Comparison of ENCODE assay signal across 8 mouse cellular contexts in genomic region chr17:20944985-20945891, GRCm38 (mm10). TPM values are rescaled to one million over a fixed set of nuclear protein-coding genes. Genes with fewer than 3 reads are reported as not detected.
DNase-seq lines count a peak whose midpoint lies in the region; ATAC-seq lines count a peak whose summit lies in the region.

Gene Ppp2r1a, plus strand, starts transcription at chr17:20945311.

- H3K27ac ChIP-seq in intestine, embryonic 14.5 days (ENCODE audit: low read depth) = peak within 1 kb of the TSS; percentile 98

- H3K4me2 ChIP-seq in intestine, embryonic 14.5 days (ENCODE audit: low read length) = peak within 1 kb of the TSS; percentile 66

- no peaks in the 10 kb centered on the region; the same call in 1 of the 2 replicates for H3K4me1 ChIP-seq in intestine, embryonic 14.5 days (replicated peaks; ENCODE audit: control insufficient read depth, insufficient read depth, low read length)

- no peaks in the 10 kb centered on the region for H3K27me3 ChIP-seq in intestine, embryonic 14.5 days (replicated peaks; ENCODE audit: control insufficient read depth, insufficient read depth, low read length)

- DNase-seq in adrenal gland, adult 18-20 months (ENCODE audit: low spot score in 2 of 2) = peak; percentile 94 to 97
- peak; percentile 98 for DNase-seq in embryo, embryonic 11 days
- DNase-seq in gastrocnemius, postnatal 25 days = peak; percentile 99
- peak; percentile 99 for DNase-seq in intestine, embryonic 14.5 days (ENCODE audit: low spot score)
- peak; percentile 99 to 100 for DNase-seq in left cerebral cortex, postnatal 14 days (ENCODE audit: low spot score in 2 of 2)
- DNase-seq in mesoderm, embryonic 11.5 days (ENCODE audit: low read depth, low spot score) = peak; percentile 99
- DNase-seq in right cerebral cortex, postnatal 36 days (ENCODE audit: low spot score in 2 of 2) = peak; percentile 99 to 100
- peak; percentile 99 for DNase-seq in yolk sac, embryonic 10.5 days (ENCODE audit: low spot score)

- ATAC-seq in intestine, embryonic 14.5 days (replicated peaks; ENCODE audit: low FRiP score, low TSS enrichment, low read depth) = peak; percentile 99

- H3K36me3 ChIP-seq in intestine, embryonic 14.5 days (ENCODE audit: control insufficient read depth, insufficient read depth, low read length) = no peaks in the 10 kb centered on the region

- peak within 1 kb of the TSS; percentile 78 for H3K4me3 ChIP-seq in intestine, embryonic 14.5 days (ENCODE audit: low read depth, low read length)

- peak within 1 kb of the TSS; percentile 93 for H3K9ac ChIP-seq in intestine, embryonic 14.5 days (ENCODE audit: low read length)

- WGBS in intestine, embryonic 14.5 days = under 1% methylated on average over 69 of the region's 69 CpGs

- intact Hi-C loops in left cerebral cortex, postnatal 14 days (cut with DNase I) = loop anchor here (2.0 kb wide), 1 partner anchor 64 kb away; the partner anchor contains the start of gene Zfp160

- no peaks in the 10 kb centered on the region for H3K9me3 ChIP-seq in intestine, embryonic 14.5 days (ENCODE audit: control insufficient read depth, low read length)

RNA-seq across cellular contexts. Expression of gene Ppp2r1a, which starts in this region (rescaled TPM):
- 100 to 1,000 TPM; 222 to 330 TPM for total RNA-seq in adrenal gland, adult 18-20 months (2021)
- 100 to 1,000 TPM in 1 of 2 experiments, 10 to 100 TPM in 1; 83.7 to 103 TPM for total RNA-seq in gastrocnemius, postnatal 25 days (2021)
- 415 and 446 TPM in 2 replicates for polyA plus RNA-seq in intestine, embryonic 14.5 days (2014; fragmentation: Nextera tagmentation; extraction: Ambion mirVana)
- 100 to 1,000 TPM; 719 to 758 TPM for total RNA-seq in left cerebral cortex, postnatal 14 days (2021)

Comparison
In these comparisons a context has a peak if more than half of its experiments do, and no peak if none do; other contexts are left out.
1. Peak in every context shown above with its lines: DNase-seq, ATAC-seq, H3K4me3 ChIP-seq and H3K27ac ChIP-seq.